Mouse (Mus musculus) testis, adult 2 months (tissue): ENCODE data around the gene Sarnp.

ENCODE experiments used
- CTCF ChIP-seq: fragments of 200-500 bp; IDR thresholded peaks from 2 replicates; pipeline ENCODE4 v1.5.1; 2012; ENCODE audit warnings: low read depth, mild to moderate bottlenecking, inconsistent platforms, low read length, moderate library complexity; ENCODE audit not compliant: control insufficient read depth, insufficient read depth, insufficient replicate concordance
- POLR2A ChIP-seq: fragments of 200-500 bp; IDR thresholded peaks from 2 replicates; pipeline ENCODE4 v1.6.1; 2012; ENCODE audit warnings: low read depth, mild to moderate bottlenecking, inconsistent platforms, low read length, moderate library complexity; ENCODE audit not compliant: control insufficient read depth

DNA sequence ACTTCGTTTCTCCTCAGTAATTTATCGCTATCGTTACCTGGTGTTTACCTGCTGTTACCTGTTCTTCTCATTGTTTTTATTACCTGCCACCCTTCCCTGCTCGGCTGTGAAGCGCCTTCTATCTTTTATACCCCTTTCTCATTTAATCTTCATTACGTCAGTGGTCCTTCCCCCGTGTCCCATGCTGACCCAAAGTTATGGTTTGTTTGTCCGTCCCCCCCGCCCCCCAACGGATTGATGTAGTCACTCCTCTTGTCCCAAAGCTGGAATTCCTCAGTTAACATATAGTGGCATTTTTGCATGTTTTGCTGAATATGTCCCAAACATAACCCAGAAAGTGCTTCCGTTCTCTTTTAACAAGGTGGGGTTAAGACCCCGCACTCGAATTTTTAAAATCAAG, 5.0 kb downstream of the Sarnp start:
- no peak for TF ChIP-seq CTCF
- no peak for TF ChIP-seq POLR2A
